Mouse (Mus musculus): ENCODE results near the gene Agk. TPM values are rescaled to one million over a fixed set of nuclear protein-coding genes. Genes with fewer than 3 reads are reported as not detected.
A peak's percentile ranks its signal among the peaks of the same experiment; 100 is the strongest.

The Agk gene
- polyA plus RNA-seq (2014; fragmentation: Nextera tagmentation; extraction: Ambion mirVana): 59.8 and 72.2 TPM in 2 replicates

- Histone ChIP-seq H3K36me3 (ENCODE audit: control insufficient read depth, insufficient read depth, low read length) (peaks cover 6% of the 10 kb centered on the region; the same call in 1 of the 2 replicates), H3K4me2 (ENCODE audit: low read depth, low read length) (peak within 1 kb of the TSS; percentile 59), H3K27ac (ENCODE audit: low read depth, low read length) (peak within 1 kb of the TSS; percentile 88), H3K4me1 (ENCODE audit: control insufficient read depth, insufficient read depth, low read length) (no peaks in the 10 kb centered on the region; the same call in 1 of the 2 replicates), H3K9ac (replicated peaks; ENCODE audit: low read depth, low read length) (peak within 1 kb of the TSS; percentile 72), H3K9me3 (ENCODE audit: control insufficient read depth, low read length) (no peaks in the 10 kb centered on the region), H3K4me3 (ENCODE audit: low read depth, low read length) (peak within 1 kb of the TSS; percentile 56), H3K27me3 (ENCODE audit: control insufficient read depth, insufficient read depth, low read length) (no peaks in the 10 kb centered on the region)
- WGBS: 2% methylated on average over 52 of the region's 52 CpGs
- peak; percentile 95 for ATAC-seq (ENCODE audit: low read depth)
Measured at GRCm38 (mm10) chr6:40324897-40325841, at the start of gene Agk. Agk (plus strand) TSS chr6:40325172.

GRCm38 (mm10) chr6:40300707-40301106 lies 24.3 kb upstream of the Agk start:
- ATAC-seq (ENCODE audit: low read depth): no peak
- Histone ChIP-seq H3K4me2 (ENCODE audit: low read depth, low read length) (no peak overlapping the region), H3K9ac (replicated peaks; ENCODE audit: low read depth, low read length) (no peak overlapping the region), H3K27me3 (ENCODE audit: control insufficient read depth, insufficient read depth, low read length) (no peaks in the 10 kb centered on the region), H3K9me3 (ENCODE audit: control insufficient read depth, low read length) (no peaks in the 10 kb centered on the region), H3K4me3 (ENCODE audit: low read depth, low read length) (no peak overlapping the region), H3K27ac (ENCODE audit: low read depth, low read length) (no peak overlapping the region), H3K4me1 (ENCODE audit: control insufficient read depth, insufficient read depth, low read length) (no peaks in the 10 kb centered on the region), H3K36me3 (ENCODE audit: control insufficient read depth, insufficient read depth, low read length) (no peaks in the 10 kb centered on the region)
- 87% methylated on average over 5 of the region's 5 CpGs for WGBS

GRCm38 (mm10) chr6:40303379-40303778 lies 21.6 kb upstream of the Agk start:
- no peak overlapping the region for H3K4me3 ChIP-seq (ENCODE audit: low read depth, low read length)
- no peaks in the 10 kb centered on the region for H3K4me1 ChIP-seq (ENCODE audit: control insufficient read depth, insufficient read depth, low read length)
- no peaks in the 10 kb centered on the region for H3K9me3 ChIP-seq (ENCODE audit: control insufficient read depth, low read length)
- no peak overlapping the region for H3K4me2 ChIP-seq (ENCODE audit: low read depth, low read length)
- peak; percentile 68; the same call in 1 of the 2 replicates for ATAC-seq (ENCODE audit: low read depth)
- no peaks in the 10 kb centered on the region for H3K27me3 ChIP-seq (ENCODE audit: control insufficient read depth, insufficient read depth, low read length)
- H3K36me3 ChIP-seq (ENCODE audit: control insufficient read depth, insufficient read depth, low read length): no peaks in the 10 kb centered on the region
- no peak overlapping the region for H3K27ac ChIP-seq (ENCODE audit: low read depth, low read length)
- no peak overlapping the region for H3K9ac ChIP-seq (replicated peaks; ENCODE audit: low read depth, low read length)
- WGBS: 13% methylated on average over 6 of the region's 6 CpGs

- H3K9me3 ChIP-seq (ENCODE audit: control insufficient read depth, low read length): no peaks in the 10 kb centered on the region
Measured at GRCm38 (mm10) chr6:40304972-40305371, 20.0 kb upstream of the Agk start.

GRCm38 (mm10) chr6:40326341-40326740 lies 1.4 kb downstream of the Agk start:
- no peak overlapping the region for H3K9ac ChIP-seq (replicated peaks; ENCODE audit: low read depth, low read length)
- WGBS: 92% methylated on average over 8 of the region's 8 CpGs
- no peak for ATAC-seq (ENCODE audit: low read depth)

More at GRCm38 (mm10) chr6:40304972-40305371, 20.0 kb upstream of the Agk start:
- Histone ChIP-seq H3K27me3 (ENCODE audit: control insufficient read depth, insufficient read depth, low read length) (no peaks in the 10 kb centered on the region), H3K9ac (replicated peaks; ENCODE audit: low read depth, low read length) (no peak overlapping the region), H3K4me1 (ENCODE audit: control insufficient read depth, insufficient read depth, low read length) (no peaks in the 10 kb centered on the region), H3K4me2 (ENCODE audit: low read depth, low read length) (no peak overlapping the region), H3K36me3 (ENCODE audit: control insufficient read depth, insufficient read depth, low read length) (no peaks in the 10 kb centered on the region), H3K27ac (ENCODE audit: low read depth, low read length) (no peak overlapping the region), H3K4me3 (ENCODE audit: low read depth, low read length) (no peak overlapping the region)
- no peak for ATAC-seq (ENCODE audit: low read depth)

GRCm38 (mm10) chr6:40333497-40333896 lies 8.5 kb downstream of the Agk start:
- WGBS: 68% methylated on average over 2 of the region's 2 CpGs

More at GRCm38 (mm10) chr6:40326341-40326740, 1.4 kb downstream of the Agk start:
- Histone ChIP-seq H3K4me1 (ENCODE audit: control insufficient read depth, insufficient read depth, low read length) (no peaks in the 10 kb centered on the region; the same call in 1 of the 2 replicates), H3K4me2 (ENCODE audit: low read depth, low read length) (peak overlapping the region; percentile 59), H3K36me3 (ENCODE audit: control insufficient read depth, insufficient read depth, low read length) (peaks cover 6% of the 10 kb centered on the region; the same call in 1 of the 2 replicates), H3K27ac (ENCODE audit: low read depth, low read length) (no peak overlapping the region), H3K4me3 (ENCODE audit: low read depth, low read length) (no peak overlapping the region; the same call in 1 of the 2 replicates), H3K9me3 (ENCODE audit: control insufficient read depth, low read length) (no peaks in the 10 kb centered on the region), H3K27me3 (ENCODE audit: control insufficient read depth, insufficient read depth, low read length) (no peaks in the 10 kb centered on the region)

GRCm38 (mm10) chr6:40336735-40337731 lies 12.1 kb downstream of the Agk start:
- H3K27me3 ChIP-seq (ENCODE audit: control insufficient read depth, insufficient read depth, low read length): no peaks in the 10 kb centered on the region
- ATAC-seq (ENCODE audit: low read depth): no peak
- no peaks in the 10 kb centered on the region for H3K4me1 ChIP-seq (ENCODE audit: control insufficient read depth, insufficient read depth, low read length)
- no peak overlapping the region for H3K4me2 ChIP-seq (ENCODE audit: low read depth, low read length)
- H3K4me3 ChIP-seq (ENCODE audit: low read depth, low read length): no peak overlapping the region
- no peak overlapping the region for H3K27ac ChIP-seq (ENCODE audit: low read depth, low read length)
- H3K36me3 ChIP-seq (ENCODE audit: control insufficient read depth, insufficient read depth, low read length): peaks cover 12% of the 10 kb centered on the region; the same call in 1 of the 2 replicates
- H3K9me3 ChIP-seq (ENCODE audit: control insufficient read depth, low read length): no peaks in the 10 kb centered on the region
- H3K9ac ChIP-seq (replicated peaks; ENCODE audit: low read depth, low read length): no peak overlapping the region
- WGBS: 92% methylated on average over 6 of the region's 6 CpGs

More at GRCm38 (mm10) chr6:40333497-40333896, 8.5 kb downstream of the Agk start:
- H3K4me2 ChIP-seq (ENCODE audit: low read depth, low read length): no peak overlapping the region
- no peak for ATAC-seq (ENCODE audit: low read depth)
- no peak overlapping the region for H3K27ac ChIP-seq (ENCODE audit: low read depth, low read length)
- no peaks in the 10 kb centered on the region for H3K27me3 ChIP-seq (ENCODE audit: control insufficient read depth, insufficient read depth, low read length)
- H3K9me3 ChIP-seq (ENCODE audit: control insufficient read depth, low read length): no peaks in the 10 kb centered on the region
- no peak overlapping the region for H3K9ac ChIP-seq (replicated peaks; ENCODE audit: low read depth, low read length)
- H3K36me3 ChIP-seq (ENCODE audit: control insufficient read depth, insufficient read depth, low read length): peaks cover 18% of the 10 kb centered on the region; the same call in 1 of the 2 replicates
- no peak overlapping the region for H3K4me3 ChIP-seq (ENCODE audit: low read depth, low read length)
- H3K4me1 ChIP-seq (ENCODE audit: control insufficient read depth, insufficient read depth, low read length): no peaks in the 10 kb centered on the region

GRCm38 (mm10) chr6:40346959-40347771 lies 22.2 kb downstream of the Agk start:
- WGBS: 79% methylated on average over 10 of the region's 10 CpGs
- Histone ChIP-seq H3K27me3 (ENCODE audit: control insufficient read depth, insufficient read depth, low read length) (no peaks in the 10 kb centered on the region), H3K27ac (ENCODE audit: low read depth, low read length) (no peak overlapping the region), H3K4me3 (ENCODE audit: low read depth, low read length) (no peak overlapping the region), H3K36me3 (ENCODE audit: control insufficient read depth, insufficient read depth, low read length) (no peaks in the 10 kb centered on the region), H3K4me2 (ENCODE audit: low read depth, low read length) (no peak overlapping the region), H3K9ac (replicated peaks; ENCODE audit: low read depth, low read length) (no peak overlapping the region), H3K9me3 (ENCODE audit: control insufficient read depth, low read length) (no peaks in the 10 kb centered on the region), H3K4me1 (ENCODE audit: control insufficient read depth, insufficient read depth, low read length) (no peaks in the 10 kb centered on the region)
- ATAC-seq (ENCODE audit: low read depth): peak; percentile 61; the same call in 1 of the 2 replicates
